Mouse (Mus musculus) urinary bladder, adult 18-20 months (tissue): ENCODE measurements at regions not wholly inside any gene's neighbourhood (a gene's known extent, or its start where the extent isn't known, plus 50 kb on each side); places are given as distances from the start of the nearest gene placed in this dataset.

Experiments used
- DNase-seq, 2 experiments: peaks; one replicate each; pipeline ENCODE4 v3.0.0; 2022; ENCODE audit warnings: low spot score in 2 of 2, mixed read lengths in 2 of 2

- DNase-seq: no peak
These were observed 1541.6 kb upstream of the Gulo start for GRCm38 (mm10) chr14:67550462-67551185.

- DNase-seq: no peak
These were observed 1539.7 kb upstream of the Gulo start for GRCm38 (mm10) chr14:67548750-67549149.

GRCm38 (mm10) chr14:67545036-67545435, 1536.0 kb upstream of the Gulo start:
- no peak for DNase-seq

DNA sequence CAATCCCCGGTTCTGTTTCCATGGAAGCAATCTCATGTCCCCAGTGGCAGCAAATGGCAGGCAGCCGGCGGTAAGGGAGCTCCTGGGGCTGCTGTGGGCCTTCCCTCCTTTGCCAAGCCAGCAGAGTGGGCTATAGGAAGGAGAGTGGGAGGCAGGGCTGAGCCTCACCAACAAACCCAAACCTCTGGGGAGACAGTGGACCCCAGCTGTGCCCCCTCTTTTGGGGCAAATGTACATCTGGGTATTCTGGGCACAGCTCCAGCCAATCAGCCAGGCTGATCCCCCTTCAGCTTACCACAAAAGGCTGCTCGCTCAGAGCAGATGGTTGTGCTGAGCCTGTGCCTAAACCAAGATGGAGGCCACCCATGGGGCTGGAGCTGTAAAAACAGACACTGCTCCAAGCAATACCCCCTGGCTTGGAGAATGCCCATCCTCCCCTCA, 1532.3 kb upstream of the Gulo start:
- DNase-seq: no peak

DNA sequence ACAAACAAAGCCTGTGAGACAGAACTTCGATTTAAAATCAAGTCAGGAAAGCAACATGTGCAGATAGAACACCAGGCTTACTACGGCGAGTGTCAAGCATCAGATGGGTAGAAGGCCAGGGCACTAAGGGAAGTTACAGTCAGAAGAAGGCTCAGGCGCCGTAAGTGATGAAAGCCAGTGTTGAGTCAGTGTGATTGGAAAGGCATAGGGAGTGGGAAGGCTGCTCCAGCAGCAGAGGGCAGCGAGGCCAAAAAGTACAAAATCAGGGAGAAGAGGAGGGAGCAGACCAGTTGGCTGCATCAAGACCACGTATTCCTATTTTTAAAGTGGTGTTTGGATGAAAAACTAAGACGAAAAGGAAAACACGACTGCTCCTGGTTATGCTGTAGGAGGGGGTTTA, 1529.7 kb upstream of the Gulo start:
- no peak for DNase-seq

DNA sequence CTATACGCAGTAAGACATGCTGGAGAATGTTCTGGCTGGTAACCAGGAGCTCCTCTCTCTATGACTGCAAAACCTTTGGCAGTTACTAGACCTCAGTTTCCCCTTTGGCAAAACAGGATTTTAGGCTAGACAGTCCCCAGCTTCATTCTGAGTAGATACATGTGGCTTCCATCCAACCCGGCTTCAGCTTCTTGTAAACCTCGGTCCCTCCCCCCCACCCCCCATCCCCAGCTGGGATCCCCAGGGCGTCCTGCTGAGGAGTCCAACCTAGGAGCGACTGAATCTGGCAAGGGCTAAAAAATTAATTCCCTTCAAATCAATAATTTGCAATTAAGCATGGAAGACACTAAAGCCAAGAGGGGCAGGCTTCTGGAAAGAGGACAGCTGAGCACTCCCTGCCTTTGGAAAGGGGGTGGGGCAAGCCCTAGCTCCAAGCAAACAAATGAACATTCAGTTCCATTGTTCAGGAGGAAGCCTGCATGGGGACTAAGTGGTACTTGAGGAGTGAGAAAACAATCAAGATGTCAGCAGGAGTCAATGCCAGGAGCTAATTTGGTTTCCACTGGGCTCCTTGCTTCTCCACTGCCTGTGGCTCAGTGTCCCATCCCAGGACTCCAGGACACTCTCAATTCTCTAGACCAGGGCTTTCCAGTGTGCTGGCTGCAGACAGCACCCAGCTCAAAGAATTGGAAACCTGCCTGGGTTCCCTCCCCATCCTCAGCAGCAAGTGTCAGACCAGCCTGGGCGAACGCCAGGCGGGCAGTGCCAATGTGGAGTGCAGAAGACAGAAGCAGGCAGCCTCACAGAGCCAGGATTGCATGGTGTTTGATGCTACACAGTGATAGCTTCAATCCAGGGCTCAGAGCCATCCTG, 1528.0 kb upstream of the Gulo start:
- DNase-seq: no peak

- no peak for DNase-seq
These were observed 1497.9 kb upstream of the Gulo start for GRCm38 (mm10) chr14:67506729-67507395.

GRCm38 (mm10) chr14:67492086-67492485, 1483.1 kb upstream of the Gulo start:
- no peak for DNase-seq

GRCm38 (mm10) chr14:67486676-67487075, 1477.7 kb upstream of the Gulo start:
- DNase-seq: no peak

DNA sequence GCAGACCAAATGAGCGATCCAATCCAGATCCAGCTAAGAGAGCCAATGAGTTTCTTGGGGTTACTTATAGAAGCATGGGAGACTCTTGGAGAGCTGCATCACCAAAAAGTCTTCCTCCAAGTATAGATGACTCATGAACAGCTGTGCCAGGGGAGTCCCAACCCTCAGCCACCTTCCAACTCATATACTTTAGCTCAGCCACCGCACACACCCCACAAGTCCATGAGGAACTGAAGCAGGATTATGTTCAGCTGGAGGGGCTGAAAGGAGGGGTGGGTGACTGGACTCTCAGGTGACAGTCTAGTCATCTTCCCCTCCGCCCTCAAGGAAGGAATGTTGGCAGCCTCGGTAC, 1476.4 kb upstream of the Gulo start:
- no peak for DNase-seq

DNA sequence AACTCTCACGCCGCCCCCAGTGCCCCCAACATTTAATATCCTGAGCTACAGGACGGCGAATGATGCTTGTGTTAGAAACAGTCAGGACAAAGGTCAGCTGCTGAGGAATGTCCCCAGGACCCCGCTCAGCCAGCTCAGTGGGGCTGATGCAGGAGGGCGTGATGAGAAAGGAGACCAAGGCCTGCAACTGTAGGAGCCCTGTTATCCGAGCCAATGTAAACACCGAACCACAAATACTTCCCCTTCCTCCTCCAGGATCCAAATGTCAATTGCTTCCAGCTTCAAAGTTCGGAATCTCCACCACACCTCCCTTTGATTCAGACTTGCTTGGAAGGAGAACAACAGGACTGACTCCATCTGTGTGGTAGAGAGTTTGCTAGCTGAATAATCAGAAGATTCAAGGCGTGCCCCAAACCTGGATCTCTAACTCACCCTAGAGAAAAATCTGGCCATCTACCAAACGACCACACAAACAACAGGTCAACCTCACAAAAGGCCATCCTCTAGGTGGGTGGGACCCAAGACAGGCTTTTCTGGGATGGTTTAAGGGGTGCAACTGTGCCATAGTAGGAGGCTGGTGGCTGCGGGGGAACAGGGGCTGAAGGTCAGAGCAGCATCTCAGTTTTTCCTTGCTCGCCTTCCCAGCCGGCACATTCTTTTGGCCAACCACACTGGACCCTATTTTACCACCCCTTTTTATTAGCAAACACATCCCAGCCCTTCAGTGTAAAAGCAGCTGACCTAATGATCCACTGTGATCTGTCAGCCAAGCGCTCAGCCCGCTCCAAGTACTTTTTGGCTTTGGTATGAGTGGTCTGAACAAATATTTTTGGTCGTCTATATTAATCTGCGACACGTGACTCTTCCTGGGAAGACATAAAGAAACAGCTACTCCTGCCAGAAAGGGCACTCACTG, 1475.8 kb upstream of the Gulo start:
- no peak for DNase-seq
